Mouse (Mus musculus) lung, adult 2 months (tissue): ENCODE measurements around the gene Tab1.

Source experiments
- CTCF ChIP-seq: fragments of 200-500 bp; IDR thresholded peaks from 2 replicates; pipeline ENCODE4 v1.5.1; 2011; ENCODE audit warnings: mild to moderate bottlenecking, low read length, control low read depth; ENCODE audit not compliant: insufficient read depth
- POLR2A ChIP-seq: fragments of 200-500 bp; IDR thresholded peaks from 2 replicates; pipeline ENCODE4 v1.6.1; 2011; ENCODE audit warnings: low read depth, mild to moderate bottlenecking, control low read depth, low read length, borderline replicate concordance; ENCODE audit errors: extremely low read depth

DNA sequence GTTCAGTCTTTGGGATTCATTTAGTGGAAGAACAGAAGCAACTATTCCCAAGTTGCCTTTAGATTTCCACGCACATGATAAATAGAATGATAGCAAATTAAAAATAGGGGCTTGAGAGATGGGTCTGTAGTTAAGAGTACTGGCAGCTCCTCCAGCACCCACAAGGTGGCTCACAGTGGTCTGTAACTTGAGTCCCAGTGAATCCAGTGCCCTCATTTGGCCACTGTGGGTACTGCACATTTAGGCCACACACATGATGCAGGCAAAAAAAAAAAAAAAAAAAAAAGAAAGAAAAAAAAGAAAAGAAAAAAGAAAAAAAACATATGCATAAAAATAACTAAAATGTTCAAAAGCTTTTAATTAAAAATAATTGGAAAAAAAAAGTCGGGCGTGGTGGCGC, 44.3 kb upstream of the Tab1 start:
- no peak for TF ChIP-seq POLR2A
- TF ChIP-seq CTCF = peak; percentile 95
